Mouse (Mus musculus): ENCODE measurements around the gene Cdc73. TPM values are rescaled to one million over a fixed set of nuclear protein-coding genes. Genes with fewer than 3 reads are reported as not detected.

The Cdc73 gene
- 12.5 and 15.0 TPM in 2 replicates for polyA plus RNA-seq (2015; fragmentation: Nextera tagmentation; extraction: Ambion mirVana)

GRCm38 (mm10) chr1:143702741-143703262 lies at the start of gene Cdc73:
TSS of gene Cdc73 (minus strand) at chr1:143702893.

GRCm38 (mm10) chr1:143716038-143716437 lies 13.3 kb upstream of the Cdc73 start, which contains the start of gene Glrx2:
TSS of gene Glrx2 (plus strand) at chr1:143716338.

GRCm38 (mm10) chr1:143640650-143641407 lies 61.9 kb downstream of the Cdc73 start, which contains the start of gene B3galt2:
TSS of gene B3galt2 (plus strand) at chr1:143640664.

Other genes starting within 250 kb of the Cdc73 start
- gene B3galt2, start 62.2 kb downstream of the Cdc73 start, polyA plus RNA-seq (2015; fragmentation: Nextera tagmentation; extraction: Ambion mirVana), result 7.6 and 7.9 TPM in 2 replicates
- gene Glrx2, start 13.4 kb upstream of the Cdc73 start, polyA plus RNA-seq (2015; fragmentation: Nextera tagmentation; extraction: Ambion mirVana), result 120 and 137 TPM in 2 replicates
- gene Trove2, start 74.2 kb upstream of the Cdc73 start, polyA plus RNA-seq (2015; fragmentation: Nextera tagmentation; extraction: Ambion mirVana), result 14.9 and 15.7 TPM in 2 replicates
- 67.8 and 68.0 TPM in 2 replicates for gene Uchl5, start 74.4 kb upstream of the Cdc73 start, polyA plus RNA-seq (2015; fragmentation: Nextera tagmentation; extraction: Ambion mirVana)